Mouse (Mus musculus) liver, postnatal 0 days (tissue): ENCODE results near the gene Vamp5. TPM values are rescaled to one million over a fixed set of nuclear protein-coding genes. Genes with fewer than 3 reads are reported as not detected.

ENCODE experiments used
- ATAC-seq: fragments of 200-750 bp; cut with Nextera tagmentation; 2 replicates; pipeline ENCODE4 v1.8.0; 2017; ENCODE audit warnings: mild to moderate bottlenecking, moderate library complexity
- DNase-seq: peaks from one replicate; pipeline ENCODE4 v3.0.0-alpha.2; 2016
- H3K27ac ChIP-seq: fragments of 300-500 bp; sonication (generic); 2 replicates; pipeline ENCODE4 v1.5.1; 2014; ENCODE audit warnings: antibody characterized with exemption, moderate library complexity, mild to moderate bottlenecking, low read depth
- H3K27me3 ChIP-seq: fragments of 300-500 bp; sonication (generic); 2 replicates; pipeline ENCODE4 v1.6.1; 2014; ENCODE audit warnings: low read length, control low read depth, mixed read lengths; ENCODE audit not compliant: insufficient read depth
- H3K36me3 ChIP-seq: fragments of 300-500 bp; sonication (generic); replicated peaks from 2 replicates; pipeline ENCODE4 v1.6.1; 2014; ENCODE audit warnings: mild to moderate bottlenecking, control low read depth, low read length, moderate library complexity, mixed read lengths; ENCODE audit not compliant: insufficient read depth
- H3K4me1 ChIP-seq: fragments of 300-500 bp; sonication (generic); 2 replicates; pipeline ENCODE4 v1.6.1; 2014; ENCODE audit warnings: antibody characterized with exemption, mild to moderate bottlenecking, control low read depth; ENCODE audit not compliant: insufficient read depth
- H3K4me2 ChIP-seq: fragments of 300-500 bp; sonication (generic); 2 replicates; pipeline ENCODE4 v1.6.1; 2014; ENCODE audit warnings: low read depth, mild to moderate bottlenecking, low read length, moderate library complexity, mixed read lengths
- H3K4me3 ChIP-seq: fragments of 300-500 bp; sonication (generic); 2 replicates; pipeline ENCODE4 v1.5.1; 2014; ENCODE audit warnings: low read depth, low read length
- H3K9ac ChIP-seq: fragments of 300-500 bp; sonication (generic); replicated peaks from 2 replicates; pipeline ENCODE4 v1.6.1; 2014; ENCODE audit warnings: mild to moderate bottlenecking, moderate library complexity
- H3K9me3 ChIP-seq: fragments of 300-500 bp; sonication (generic); 2 replicates; pipeline ENCODE4 v1.6.1; 2016; ENCODE audit warnings: mild to moderate bottlenecking, control low read depth, low read length, mixed read lengths
- CTCF ChIP-seq: sonication (generic); IDR thresholded peaks from 2 replicates; pipeline ENCODE4 v1.5.1; 2016; ENCODE audit warnings: antibody characterized with exemption, low read depth
- EP300 ChIP-seq: IDR thresholded peaks from 2 replicates; pipeline ENCODE4 v1.6.1; 2016; ENCODE audit warnings: antibody characterized with exemption, low read depth, mild to moderate bottlenecking
- WGBS: fragments of 180-500 bp; shearing (Covaris S2); extraction: QIAGEN DNeasy Blood & Tissue Kit; methylation state at CpG from one replicate; pipeline ENCODE4 v1.1.7; 2014; ENCODE audit not compliant: insufficient replicate concordance; 5-methylcytosine and 5-hydroxymethylcytosine counted together
- polyA plus RNA-seq: library from polyadenylated mRNA; unstranded; fragments of >200 nt; fragmentation: Nextera tagmentation; extraction: Ambion mirVana; gene quantifications from 2 replicates; pipeline ENCODE4 v1.2.1, GENCODE M21; 2015

Gene Vamp5
- polyA plus RNA-seq, 1 experiment from 2014 or later = 53.1 TPM

DNA sequence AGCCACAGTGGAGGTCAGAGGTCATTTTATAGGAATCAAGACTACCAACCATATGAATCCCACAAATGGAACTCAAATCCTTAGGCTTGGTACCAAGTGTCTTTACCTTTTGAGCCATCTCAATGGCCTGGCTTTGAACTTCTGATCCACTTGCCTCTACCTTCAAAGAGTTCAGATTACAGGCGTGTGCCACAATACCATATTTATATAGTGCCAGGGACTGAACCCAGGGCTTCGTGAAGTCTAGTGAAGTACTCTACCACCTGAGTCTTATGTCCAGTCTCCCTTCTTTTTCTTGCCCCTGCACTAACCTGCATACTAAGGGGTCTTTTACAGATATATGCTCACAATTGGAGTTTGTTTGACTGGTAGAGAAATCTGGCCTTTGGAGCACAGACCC, 6.3 kb upstream of the Vamp5 start:
- Histone ChIP-seq H3K9ac (no peak overlapping the region), H3K27ac (no peak overlapping the region), H3K4me2 (no peak overlapping the region), H3K4me3 (no peak overlapping the region), H3K36me3 (peaks cover 44% of the 10 kb centered on the region), H3K4me1 (peaks cover 43% of the 10 kb centered on the region), H3K9me3 (no peaks in the 10 kb centered on the region), H3K27me3 (no peaks in the 10 kb centered on the region)
- ATAC-seq = no peak
- DNase-seq = no peak
- WGBS = 92% methylated on average over 2 of the region's 2 CpGs
- TF ChIP-seq EP300 = no peak
- TF ChIP-seq CTCF = no peak

DNA sequence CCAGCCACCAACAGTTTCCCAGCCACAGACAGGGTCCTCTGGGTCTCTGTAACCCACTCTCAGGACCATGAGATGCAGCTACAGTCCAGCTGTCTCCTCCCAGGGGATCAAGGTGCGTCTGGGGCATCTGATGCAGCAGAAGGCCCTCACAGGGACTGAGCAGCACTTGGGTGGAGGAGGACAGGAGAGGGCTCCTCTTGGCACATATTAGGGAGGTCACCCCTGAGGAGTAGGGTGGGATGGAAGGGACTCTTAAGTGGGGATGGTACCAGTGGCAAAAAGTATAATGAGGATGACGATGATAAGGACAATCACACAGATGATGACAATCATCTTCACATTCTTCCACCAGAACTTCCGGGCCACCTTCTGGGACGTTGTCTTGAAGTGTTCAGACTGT, 5.0 kb upstream of the Vamp5 start:
- DNase-seq = no peak
- TF ChIP-seq CTCF (no peak), EP300 (no peak)
- no peak overlapping the region for H3K4me3 ChIP-seq
- no peaks in the 10 kb centered on the region for H3K9me3 ChIP-seq
- no peak overlapping the region for H3K4me2 ChIP-seq
- 57% methylated on average over 4 of the region's 4 CpGs for whole genome bisulfite sequencing
- peaks cover 44% of the 10 kb centered on the region for H3K36me3 ChIP-seq
- peak overlapping the region; percentile 26; the same call in 1 of the 2 replicates for H3K27ac ChIP-seq
- no peak overlapping the region for H3K9ac ChIP-seq
- H3K27me3 ChIP-seq = no peaks in the 10 kb centered on the region
- no peak for ATAC-seq
- peaks cover 35% of the 10 kb centered on the region for H3K4me1 ChIP-seq

DNA sequence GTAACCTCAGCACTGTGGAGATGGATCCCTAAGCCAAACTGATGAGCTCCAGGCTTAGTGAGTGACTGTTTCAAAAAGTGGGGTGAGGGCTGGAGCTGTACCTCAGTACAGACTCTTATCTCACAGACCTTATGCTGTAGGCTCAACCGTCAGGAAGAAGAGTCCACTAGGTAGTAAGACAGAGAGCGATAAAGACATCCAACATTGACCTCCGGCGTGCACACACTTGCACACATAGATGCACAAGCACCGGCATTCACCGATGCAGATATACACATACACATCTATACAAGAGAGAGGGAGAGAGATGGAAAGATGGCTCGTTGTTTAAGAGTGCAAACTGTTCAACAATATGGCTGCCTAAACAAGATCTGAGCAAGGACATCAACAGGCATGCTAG, 3.7 kb upstream of the Vamp5 start:
- Histone ChIP-seq H3K9me3 (no peaks in the 10 kb centered on the region), H3K27ac (peak overlapping the region; percentile 74), H3K27me3 (no peaks in the 10 kb centered on the region), H3K36me3 (peaks cover 44% of the 10 kb centered on the region), H3K4me3 (no peak overlapping the region), H3K9ac (no peak overlapping the region), H3K4me1 (peaks cover 38% of the 10 kb centered on the region), H3K4me2 (peak overlapping the region; percentile 31)
- 69% methylated on average over 7 of the region's 7 CpGs for WGBS
- peak; percentile 73 for ATAC-seq
- no peak for DNase-seq
- TF ChIP-seq CTCF (no peak), EP300 (peak; percentile 96)

DNA sequence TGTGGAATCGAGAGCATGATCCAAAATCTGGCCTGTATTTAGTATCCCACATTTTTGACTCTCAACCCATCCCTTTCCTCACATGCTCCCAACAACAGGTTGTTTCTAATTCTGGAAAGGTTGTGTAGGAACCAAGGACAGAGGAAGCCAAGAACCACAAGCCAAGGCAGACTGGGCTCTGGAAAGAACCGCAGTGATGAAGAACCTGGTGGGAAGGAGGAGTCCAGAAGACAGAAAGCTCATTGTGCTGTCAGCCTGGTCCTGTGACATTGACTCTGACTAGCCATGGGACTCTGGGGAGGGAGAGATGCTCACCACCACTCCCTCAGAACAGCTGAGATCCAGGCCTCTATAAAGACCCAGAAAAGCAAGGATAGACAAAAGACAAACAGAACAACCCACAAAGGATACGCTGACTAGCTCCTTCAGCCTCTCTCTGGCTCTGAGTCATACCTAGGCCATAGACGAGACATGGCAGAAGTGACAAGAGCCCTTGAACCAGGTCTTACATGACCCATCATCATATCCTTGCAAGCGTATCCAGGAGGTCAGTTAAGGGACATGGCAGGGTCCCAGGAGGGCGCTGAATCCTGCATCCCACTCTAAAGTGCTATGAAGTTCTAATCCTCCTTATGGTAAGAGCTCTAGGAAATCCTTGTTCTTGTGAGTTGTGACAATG, 3.0 kb upstream of the Vamp5 start:
- no peak for ATAC-seq
- no peak overlapping the region for H3K4me3 ChIP-seq
- peaks cover 31% of the 10 kb centered on the region for H3K4me1 ChIP-seq
- H3K36me3 ChIP-seq = peaks cover 39% of the 10 kb centered on the region
- no peaks in the 10 kb centered on the region for H3K9me3 ChIP-seq
- H3K4me2 ChIP-seq = peak overlapping the region; percentile 31
- no peaks in the 10 kb centered on the region for H3K27me3 ChIP-seq
- no peak for DNase-seq
- H3K27ac ChIP-seq = peak overlapping the region; percentile 74
- 70% methylated on average over 6 of the region's 6 CpGs for WGBS
- H3K9ac ChIP-seq = peak overlapping the region; percentile 23; the same call in 1 of the 2 replicates
- TF ChIP-seq CTCF = no peak
- TF ChIP-seq EP300 = no peak

DNA sequence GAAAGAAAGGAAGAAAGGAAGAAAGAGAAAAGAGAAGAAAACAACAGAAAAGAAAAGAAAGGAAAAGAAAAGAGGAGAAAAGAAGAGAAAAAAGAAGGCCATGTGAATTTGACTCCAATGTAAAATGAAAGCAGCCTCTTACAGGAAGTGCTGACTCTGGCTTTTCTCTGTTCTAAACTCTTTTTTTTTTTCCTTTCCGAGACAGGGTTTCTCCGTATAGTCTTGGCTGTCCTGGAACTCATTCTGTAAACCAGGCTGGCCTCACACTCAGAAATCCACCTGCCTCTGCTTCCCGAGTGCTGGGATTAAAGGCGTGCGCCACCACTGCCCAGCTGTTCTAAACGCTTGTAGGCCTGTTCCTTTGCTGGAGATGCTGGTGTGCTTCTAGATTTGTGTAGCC, 2.2 kb upstream of the Vamp5 start:
- peaks cover 31% of the 10 kb centered on the region for H3K36me3 ChIP-seq
- H3K9ac ChIP-seq = peak overlapping the region; percentile 19; the same call in 1 of the 2 replicates
- no peak for TF ChIP-seq CTCF
- no peak for TF ChIP-seq EP300
- no peaks in the 10 kb centered on the region for H3K9me3 ChIP-seq
- DNase-seq (no peak), ATAC-seq (no peak)
- H3K4me1 ChIP-seq = peaks cover 25% of the 10 kb centered on the region
- no peak overlapping the region for H3K4me3 ChIP-seq
- 63% methylated on average over 6 of the region's 6 CpGs for WGBS
- H3K27me3 ChIP-seq = no peaks in the 10 kb centered on the region
- H3K4me2 ChIP-seq = no peak overlapping the region
- H3K27ac ChIP-seq = peak overlapping the region; percentile 53

DNA sequence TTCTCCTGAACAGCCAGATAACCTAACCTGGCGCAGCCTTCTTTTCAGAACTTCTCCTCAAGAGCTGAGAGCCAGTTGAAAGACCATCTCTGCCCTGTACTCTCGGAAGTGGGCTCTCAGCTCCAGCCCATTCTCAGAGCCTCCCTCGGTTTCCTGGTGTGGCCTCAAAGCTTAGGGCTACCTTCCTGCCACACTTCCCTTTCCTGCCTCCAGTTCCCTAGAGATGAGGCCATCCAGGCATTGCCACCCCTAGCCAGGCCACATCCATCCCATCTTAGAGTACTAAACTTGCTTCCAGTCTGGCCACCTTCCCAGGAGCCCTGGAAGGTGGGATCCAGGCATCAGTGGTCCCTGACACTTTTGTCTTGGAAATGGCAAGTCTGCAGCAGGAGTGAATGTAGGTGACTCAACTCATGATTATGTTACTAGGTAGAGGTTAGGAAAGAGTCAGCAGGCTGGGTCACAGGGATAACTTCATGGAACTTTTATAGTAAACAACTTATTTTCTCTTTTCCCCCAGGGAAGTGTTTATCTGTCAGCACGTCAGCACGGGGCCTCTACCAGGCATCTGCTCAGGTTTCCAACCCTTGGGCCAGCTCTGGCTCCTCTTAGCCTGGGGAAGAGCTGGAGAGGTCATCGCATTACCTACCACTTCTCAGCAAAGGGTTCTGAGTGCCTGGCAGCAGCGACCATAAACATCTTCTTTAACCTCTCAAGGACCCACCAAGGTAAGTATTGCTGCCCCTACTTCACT, 714 bp downstream of the Vamp5 start:
- Histone ChIP-seq H3K4me2 (peak overlapping the region; percentile 70), H3K27me3 (no peaks in the 10 kb centered on the region), H3K4me1 (peaks cover 31% of the 10 kb centered on the region), H3K4me3 (peak overlapping the region; percentile 75), H3K9me3 (no peaks in the 10 kb centered on the region), H3K27ac (peak overlapping the region; percentile 86), H3K9ac (peak overlapping the region; percentile 79), H3K36me3 (0 out of 2 replicates have a peak, but pooled peaks cover 6% of the 10 kb centered on the region)
- TF ChIP-seq EP300 = no peak
- no peak for TF ChIP-seq CTCF
- WGBS = 17% methylated on average over 7 of the region's 7 CpGs
- DNase-seq (no peak), ATAC-seq (peak; percentile 20)
